Mouse (Mus musculus) heart, postnatal 0 days (tissue): ENCODE measurements around the gene Col8a1.
A peak's percentile ranks its signal among the peaks of the same experiment; 100 is the strongest.

ENCODE experiments used
- CTCF ChIP-seq: IDR thresholded peaks from 2 replicates; pipeline ENCODE4 v1.5.1; 2016; ENCODE audit warnings: antibody characterized with exemption, control low read depth, low read depth
- EP300 ChIP-seq: IDR thresholded peaks from 2 replicates; pipeline ENCODE4 v1.6.1; 2016; ENCODE audit warnings: antibody characterized with exemption, low read depth

- TF ChIP-seq CTCF (peak; percentile 76), EP300 (no peak)
Observed at GRCm38 (mm10) chr16:57593422-57594157, 160.9 kb downstream of the Col8a1 start.
